Mouse (Mus musculus) stomach, postnatal 0 days (tissue): ENCODE measurements around the gene Plscr3. TPM values are rescaled to one million over a fixed set of nuclear protein-coding genes. Genes with fewer than 3 reads are reported as not detected.

ENCODE experiments used
- ATAC-seq: fragments of 200-750 bp; cut with Nextera tagmentation; 2 replicates; pipeline ENCODE4 v1.8.0; 2017; ENCODE audit not compliant: low FRiP score, low TSS enrichment
- DNase-seq: peaks from one replicate; pipeline ENCODE4 v3.0.0-alpha.2; 2016; ENCODE audit warnings: low spot score
- H3K27ac ChIP-seq: fragments of 300-500 bp; sonication (generic); replicated peaks from 2 replicates; pipeline ENCODE4 v1.5.1; 2014; ENCODE audit warnings: mild to moderate bottlenecking, control low read depth
- H3K27me3 ChIP-seq: fragments of 300-500 bp; sonication (generic); 2 replicates; pipeline ENCODE4 v1.6.1; 2014; ENCODE audit warnings: low read length; ENCODE audit not compliant: control insufficient read depth, insufficient read depth
- H3K36me3 ChIP-seq: fragments of 300-500 bp; sonication (generic); 2 replicates; pipeline ENCODE4 v1.6.1; 2014; ENCODE audit warnings: low read length, mixed read lengths; ENCODE audit not compliant: control insufficient read depth, insufficient read depth
- H3K4me1 ChIP-seq: fragments of 300-500 bp; sonication (generic); replicated peaks from 2 replicates; pipeline ENCODE4 v1.6.1; 2014; ENCODE audit warnings: antibody characterized with exemption; ENCODE audit not compliant: control insufficient read depth, insufficient read depth
- H3K4me2 ChIP-seq: fragments of 300-500 bp; sonication (generic); replicated peaks from 2 replicates; pipeline ENCODE4 v1.6.1; 2014; ENCODE audit warnings: low read depth, mild to moderate bottlenecking, control low read depth, moderate library complexity
- H3K4me3 ChIP-seq: fragments of 300-500 bp; sonication (generic); 2 replicates; pipeline ENCODE4 v1.5.1; 2014; ENCODE audit warnings: low read depth, low read length, control low read depth
- H3K9ac ChIP-seq: fragments of 300-500 bp; sonication (generic); 2 replicates; pipeline ENCODE4 v1.6.1; 2014; ENCODE audit warnings: mild to moderate bottlenecking, low read length, control low read depth, mixed read lengths
- H3K9me3 ChIP-seq: fragments of 300-500 bp; sonication (generic); 2 replicates; pipeline ENCODE4 v1.6.1; 2016; ENCODE audit warnings: low read length; ENCODE audit not compliant: control insufficient read depth
- CTCF ChIP-seq: IDR thresholded peaks from 2 replicates; pipeline ENCODE4 v1.5.1; 2016; ENCODE audit warnings: antibody characterized with exemption, low read depth, mild to moderate bottlenecking, moderate library complexity
- EP300 ChIP-seq: optimal IDR thresholded peaks from 2 replicates; pipeline ENCODE3; 2016; ENCODE audit warnings: antibody characterized with exemption
- WGBS: fragments of 180-500 bp; shearing (Covaris S2); extraction: QIAGEN DNeasy Blood & Tissue Kit; methylation state at CpG from one replicate; pipeline ENCODE4 v1.1.7; 2014; 5-methylcytosine and 5-hydroxymethylcytosine counted together
- polyA plus RNA-seq: library from polyadenylated mRNA; unstranded; fragments of >200 nt; fragmentation: Nextera tagmentation; extraction: Ambion mirVana; gene quantifications from 2 replicates; pipeline ENCODE4 v1.2.1, GENCODE M21; 2015

Gene Plscr3
- polyA plus RNA-seq, 1 experiment from 2014 or later = 54.4 TPM

- ATAC-seq (no peak), DNase-seq (no peak)
- no peak overlapping the region for H3K4me3 ChIP-seq
- no peak overlapping the region for H3K4me2 ChIP-seq
- H3K9ac ChIP-seq = no peak overlapping the region
- no peak overlapping the region for H3K27ac ChIP-seq
- no peaks in the 10 kb centered on the region for H3K36me3 ChIP-seq
- H3K9me3 ChIP-seq = no peaks in the 10 kb centered on the region
- H3K27me3 ChIP-seq = no peaks in the 10 kb centered on the region
- 38% methylated on average over 8 of the region's 8 CpGs for WGBS
- TF ChIP-seq EP300 (no peak), CTCF (no peak)
- no peaks in the 10 kb centered on the region for H3K4me1 ChIP-seq
These were observed 18.1 kb downstream of the Plscr3 start for GRCm38 (mm10) chr11:69864138-69864860.

- no peaks in the 10 kb centered on the region for H3K9me3 ChIP-seq
- H3K36me3 ChIP-seq = no peaks in the 10 kb centered on the region
- H3K4me3 ChIP-seq = no peak overlapping the region
- TF ChIP-seq CTCF (no peak), EP300 (no peak)
- no peaks in the 10 kb centered on the region for H3K4me1 ChIP-seq
- ATAC-seq (no peak), DNase-seq (no peak)
- H3K4me2 ChIP-seq = no peak overlapping the region
- no peak overlapping the region for H3K27ac ChIP-seq
- no peaks in the 10 kb centered on the region for H3K27me3 ChIP-seq
- H3K9ac ChIP-seq = no peak overlapping the region
- 80% methylated on average over 9 of the region's 9 CpGs for WGBS
These were observed 19.4 kb downstream of the Plscr3 start for GRCm38 (mm10) chr11:69865561-69865960.

- H3K4me2 ChIP-seq = no peak overlapping the region
- ATAC-seq (no peak), DNase-seq (no peak)
- no peak overlapping the region for H3K27ac ChIP-seq
- no peak overlapping the region for H3K9ac ChIP-seq
- H3K36me3 ChIP-seq = no peaks in the 10 kb centered on the region
- 56% methylated on average over 9 of the region's 9 CpGs for WGBS
- no peaks in the 10 kb centered on the region for H3K9me3 ChIP-seq
- H3K4me3 ChIP-seq = no peak overlapping the region
- H3K27me3 ChIP-seq = no peaks in the 10 kb centered on the region
- H3K4me1 ChIP-seq = no peaks in the 10 kb centered on the region
- TF ChIP-seq CTCF (no peak), EP300 (no peak)
These were observed 21.2 kb downstream of the Plscr3 start for GRCm38 (mm10) chr11:69867335-69867734.

- Histone ChIP-seq H3K4me2 (no peak overlapping the region), H3K36me3 (no peaks in the 10 kb centered on the region), H3K27me3 (no peaks in the 10 kb centered on the region), H3K4me1 (no peaks in the 10 kb centered on the region), H3K27ac (no peak overlapping the region), H3K9me3 (no peaks in the 10 kb centered on the region), H3K9ac (no peak overlapping the region), H3K4me3 (no peak overlapping the region)
- DNase-seq (no peak), ATAC-seq (no peak)
- TF ChIP-seq CTCF = no peak
- no peak for TF ChIP-seq EP300
- WGBS = 85% methylated on average over 2 of the region's 2 CpGs
These were observed 24.3 kb downstream of the Plscr3 start for GRCm38 (mm10) chr11:69870289-69871069.

- DNase-seq (no peak), ATAC-seq (no peak)
- TF ChIP-seq CTCF (no peak), EP300 (no peak)
- H3K4me2 ChIP-seq = no peak overlapping the region
- H3K9ac ChIP-seq = no peak overlapping the region
- H3K36me3 ChIP-seq = no peaks in the 10 kb centered on the region
- H3K4me3 ChIP-seq = no peak overlapping the region
- H3K4me1 ChIP-seq = no peaks in the 10 kb centered on the region
- WGBS = 82% methylated on average over 7 of the region's 7 CpGs
- H3K27ac ChIP-seq = no peak overlapping the region
- H3K27me3 ChIP-seq = no peaks in the 10 kb centered on the region
- no peaks in the 10 kb centered on the region for H3K9me3 ChIP-seq
These were observed 25.6 kb downstream of the Plscr3 start for GRCm38 (mm10) chr11:69871822-69872221.

GRCm38 (mm10) chr11:69872451-69872850 is 26.3 kb downstream of the Plscr3 start:
- H3K9ac ChIP-seq = no peak overlapping the region
- ATAC-seq = no peak
- TF ChIP-seq CTCF (no peak), EP300 (no peak)
- no peak overlapping the region for H3K27ac ChIP-seq
- no peaks in the 10 kb centered on the region for H3K9me3 ChIP-seq
- H3K4me1 ChIP-seq = peaks cover under 1% of the 10 kb centered on the region; the same call in 1 of the 2 replicates
- WGBS = 70% methylated on average over 4 of the region's 4 CpGs
- no peaks in the 10 kb centered on the region for H3K36me3 ChIP-seq
- DNase-seq = no peak
- H3K27me3 ChIP-seq = no peaks in the 10 kb centered on the region
- no peak overlapping the region for H3K4me3 ChIP-seq
- H3K4me2 ChIP-seq = no peak overlapping the region
